Mouse (Mus musculus): ENCODE results near the gene Rbm33.
A peak's percentile ranks its signal among the peaks of the same experiment; 100 is the strongest.

Rbm33 gene

DNA sequence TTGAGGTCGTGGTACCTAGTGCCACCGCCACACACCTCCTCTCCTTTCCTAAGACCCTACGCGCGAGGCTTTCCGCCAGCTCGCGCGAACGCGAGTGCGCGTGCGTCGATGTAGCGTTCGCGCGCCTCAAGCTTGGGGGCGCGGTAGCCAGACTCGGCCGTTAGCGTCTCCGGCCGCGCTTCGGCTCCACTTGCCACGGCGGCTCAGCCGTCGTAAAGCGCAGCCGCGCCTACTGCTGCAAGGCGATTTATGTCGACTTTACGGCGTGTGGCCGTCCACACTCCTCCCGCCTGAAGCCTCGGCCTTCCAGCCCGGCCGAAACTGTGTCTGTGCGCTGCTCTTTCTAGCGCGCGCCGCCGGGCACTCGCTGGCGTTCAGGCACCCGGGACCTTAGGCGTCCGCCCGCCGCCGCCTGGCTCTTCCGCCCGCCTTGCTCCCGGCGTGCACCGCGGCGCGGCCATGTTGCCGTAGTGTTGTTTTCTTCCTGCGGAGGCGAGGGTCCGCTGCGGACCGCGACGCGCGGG, at the start of gene Rbm33:
Rbm33 (plus strand) TSS at position 400 of the 524 bp plus-strand sequence.
- DNase-seq (ENCODE audit: extremely low read depth, low read depth, low spot score) = peak; percentile 16

DNA sequence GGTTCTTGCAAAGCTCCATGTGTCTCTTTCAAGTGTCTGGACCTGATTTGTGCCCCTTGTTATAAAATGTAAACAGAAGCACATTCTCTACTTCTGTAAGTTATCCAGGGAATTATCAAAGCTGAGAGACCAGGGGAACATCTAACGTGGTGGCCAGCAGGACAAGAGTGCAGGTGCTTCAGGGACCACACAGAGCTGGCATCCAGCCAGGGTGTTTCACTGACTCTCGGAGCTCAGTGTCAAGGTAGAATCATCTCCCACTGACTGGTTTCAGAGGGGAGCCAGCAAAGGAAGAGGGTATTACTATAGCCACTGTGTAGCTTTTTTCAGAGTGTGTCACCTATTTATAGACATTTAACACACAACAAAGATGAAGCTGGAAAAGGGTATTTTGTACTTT, 49.3 kb upstream of the Rbm33 start:
- no peak for DNase-seq (ENCODE audit: extremely low read depth, low read depth, low spot score)

DNA sequence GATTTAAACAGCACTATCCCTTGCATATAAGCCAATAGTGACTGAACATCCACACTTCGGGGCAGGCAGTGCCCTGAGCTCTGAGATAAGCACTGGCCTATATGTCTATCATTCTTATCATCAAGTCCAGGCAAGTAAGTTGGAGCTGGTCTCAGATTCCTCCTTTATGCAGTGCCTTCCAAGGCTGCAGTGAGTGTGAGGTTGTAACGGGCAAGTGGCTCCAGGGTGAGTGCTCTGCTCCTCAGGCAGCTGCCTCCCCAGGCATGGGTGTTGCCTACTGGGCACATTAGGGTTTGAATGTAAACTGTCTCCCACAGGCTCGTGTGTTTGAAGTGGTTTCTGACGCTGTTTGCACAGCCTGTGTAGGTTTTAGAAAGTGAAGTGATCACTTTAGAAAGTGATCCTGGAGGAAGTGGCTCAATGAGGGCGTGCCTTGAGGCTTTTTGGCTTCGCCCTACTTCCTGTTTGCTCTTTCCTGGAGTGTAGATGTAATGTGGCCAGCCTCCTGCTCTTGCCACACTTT, 47.4 kb upstream of the Rbm33 start:
- no peak for DNase-seq (ENCODE audit: extremely low read depth, low read depth, low spot score)

DNA sequence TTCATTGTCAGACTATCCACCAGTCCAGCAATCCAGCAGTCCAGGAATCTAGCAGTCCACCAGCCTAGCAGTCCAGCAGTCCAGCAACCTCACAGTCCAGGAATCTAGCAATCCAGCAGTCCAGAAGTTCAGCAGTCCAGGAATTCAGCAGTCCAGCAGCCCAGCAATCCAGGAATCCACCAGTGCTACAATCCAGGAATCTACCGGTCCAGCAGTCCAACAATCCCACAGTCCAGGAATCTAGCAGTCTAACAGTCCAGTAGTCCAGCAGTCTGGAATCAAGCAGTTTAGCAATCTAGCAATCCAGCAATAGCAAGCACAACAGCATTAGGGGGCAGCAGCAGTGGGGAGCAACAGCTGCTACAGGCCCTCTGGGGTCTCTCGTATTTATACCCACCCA, 44.1 kb upstream of the Rbm33 start:
- DNase-seq (ENCODE audit: extremely low read depth, low read depth, low spot score) = no peak

DNA sequence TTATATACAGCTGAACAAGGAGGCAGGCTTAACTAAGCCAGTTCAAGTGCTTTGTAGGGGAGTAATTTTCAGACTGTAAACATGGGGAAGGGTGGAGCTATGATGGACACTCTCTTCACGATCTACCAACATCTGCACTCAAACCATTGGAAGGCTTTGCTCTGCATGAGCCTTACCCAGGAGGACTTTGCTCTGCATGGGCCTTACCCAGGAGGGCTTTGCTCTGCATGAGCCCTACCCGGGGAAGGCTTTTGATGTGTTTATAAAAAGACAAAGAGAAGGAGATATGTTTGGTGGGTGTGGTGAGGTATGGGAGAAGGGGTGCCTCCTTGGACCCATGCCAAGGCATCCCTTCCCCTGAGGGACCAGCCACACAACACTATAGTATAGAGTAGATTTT, 39.6 kb upstream of the Rbm33 start:
- DNase-seq (ENCODE audit: extremely low read depth, low read depth, low spot score) = no peak

DNA sequence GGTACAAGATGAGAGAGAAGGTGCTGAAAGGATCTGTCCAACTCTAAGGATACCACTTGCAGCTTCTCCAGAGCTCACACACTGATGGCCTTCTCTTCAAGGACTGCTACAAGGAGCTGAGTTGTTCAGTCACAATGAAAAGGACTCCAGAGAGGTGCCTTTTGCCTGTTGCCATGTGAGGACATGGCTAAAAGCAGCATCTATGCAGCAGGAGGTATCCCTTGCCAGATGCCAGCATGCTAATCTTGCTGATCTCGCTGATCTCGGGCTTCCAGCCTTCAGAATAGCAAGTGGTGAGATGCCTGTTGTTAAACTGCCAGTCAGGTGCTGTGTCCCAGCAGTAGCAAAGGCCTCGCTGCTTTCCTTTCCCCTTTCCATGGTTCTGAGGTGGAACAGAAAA, 27.8 kb upstream of the Rbm33 start:
- no peak for DNase-seq (ENCODE audit: extremely low read depth, low read depth, low spot score)

DNA sequence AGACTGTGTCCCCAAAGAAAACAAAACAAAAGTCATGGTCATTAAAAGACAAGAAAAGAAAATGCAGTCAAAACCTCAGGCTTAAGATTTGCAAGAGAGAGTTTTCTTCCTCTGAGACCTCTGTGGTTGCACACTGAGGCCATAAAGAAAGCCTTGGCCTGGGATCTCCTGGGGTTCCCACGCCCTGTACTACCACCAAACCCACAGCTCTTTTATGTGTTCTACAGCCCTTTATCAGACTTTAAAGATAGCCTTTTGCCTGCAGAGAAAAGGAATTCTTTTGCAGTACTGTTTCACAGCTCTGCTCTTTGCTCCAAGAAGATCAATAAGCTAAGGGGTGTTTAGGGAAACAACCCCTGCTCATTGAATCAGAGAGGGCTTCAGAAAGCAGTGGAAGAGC, 26.3 kb upstream of the Rbm33 start:
- DNase-seq (ENCODE audit: extremely low read depth, low read depth, low spot score) = no peak

DNA sequence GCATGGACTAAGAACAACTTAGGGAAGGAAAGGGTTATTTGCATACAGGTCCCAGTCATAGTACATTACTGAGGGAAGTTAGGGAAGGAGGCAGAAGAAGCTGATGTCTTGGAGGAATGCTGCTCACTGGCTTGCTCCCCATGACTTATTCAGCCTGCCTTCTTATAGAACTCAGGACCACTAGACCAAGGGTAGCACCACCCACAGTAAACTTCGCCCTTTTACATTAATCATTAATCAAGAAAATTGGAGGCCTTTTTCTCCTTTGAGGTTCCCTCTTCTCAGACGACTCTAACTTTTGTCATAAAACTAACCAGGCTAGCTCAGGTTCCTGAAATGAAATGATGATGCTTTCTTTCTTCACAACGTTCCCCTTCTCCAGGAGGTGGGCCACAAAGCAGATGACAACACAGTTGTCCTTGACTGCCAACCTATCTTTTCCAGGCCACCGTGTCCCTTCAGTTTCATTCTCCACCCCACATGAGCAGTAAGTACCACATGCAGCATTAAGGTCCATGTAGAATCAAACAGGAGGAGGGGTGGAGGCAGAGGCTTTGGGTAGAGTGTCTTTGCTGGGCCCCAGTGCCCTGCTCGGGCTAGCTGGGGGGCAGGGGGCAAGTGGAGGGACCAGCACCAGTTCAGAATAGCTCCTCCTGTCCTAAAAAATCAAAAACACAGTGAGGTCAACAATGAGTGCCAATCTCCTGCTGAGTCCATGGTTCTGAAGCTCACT, 25.6 kb upstream of the Rbm33 start:
- DNase-seq (ENCODE audit: extremely low read depth, low read depth, low spot score) = no peak

DNA sequence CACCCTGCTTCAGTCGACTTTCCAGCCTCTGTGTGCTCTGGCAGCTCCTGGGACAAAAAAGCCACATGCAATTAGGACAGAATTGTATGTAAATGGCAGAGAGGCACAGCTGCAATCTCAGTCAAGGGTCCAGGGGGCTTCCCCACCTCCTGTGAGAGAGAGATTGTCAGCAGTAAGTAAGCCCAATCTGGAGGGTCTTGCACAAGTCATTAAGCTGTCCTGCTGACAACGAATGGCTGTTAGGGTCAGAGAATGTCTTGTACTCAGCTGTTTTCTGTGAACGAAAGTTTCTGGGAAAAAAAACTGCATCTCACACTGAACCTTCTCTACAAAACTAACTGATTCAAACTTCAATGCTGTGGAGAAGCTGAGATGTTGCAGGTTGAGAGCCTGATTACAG, 24.6 kb upstream of the Rbm33 start:
- no peak for DNase-seq (ENCODE audit: extremely low read depth, low read depth, low spot score)

DNA sequence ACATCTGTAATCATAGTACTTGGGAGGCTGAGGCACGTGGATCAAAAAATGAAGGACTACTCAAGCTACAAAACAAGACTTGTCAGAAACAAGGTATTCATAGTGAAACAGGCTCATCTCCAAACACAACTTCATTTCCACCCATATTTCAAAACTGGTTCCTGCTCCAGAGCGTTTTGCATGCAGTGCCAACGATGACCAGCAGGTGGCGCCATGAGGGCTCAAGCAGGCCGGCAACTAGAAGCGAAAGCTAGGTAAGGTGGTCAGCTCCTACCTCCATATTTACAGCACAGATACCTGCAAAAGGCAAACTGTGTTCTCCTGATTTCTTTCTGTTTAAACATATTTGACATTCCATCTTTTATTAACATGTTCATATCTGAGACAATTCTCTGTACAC, 22.9 kb upstream of the Rbm33 start:
- no peak for DNase-seq (ENCODE audit: extremely low read depth, low read depth, low spot score)

DNA sequence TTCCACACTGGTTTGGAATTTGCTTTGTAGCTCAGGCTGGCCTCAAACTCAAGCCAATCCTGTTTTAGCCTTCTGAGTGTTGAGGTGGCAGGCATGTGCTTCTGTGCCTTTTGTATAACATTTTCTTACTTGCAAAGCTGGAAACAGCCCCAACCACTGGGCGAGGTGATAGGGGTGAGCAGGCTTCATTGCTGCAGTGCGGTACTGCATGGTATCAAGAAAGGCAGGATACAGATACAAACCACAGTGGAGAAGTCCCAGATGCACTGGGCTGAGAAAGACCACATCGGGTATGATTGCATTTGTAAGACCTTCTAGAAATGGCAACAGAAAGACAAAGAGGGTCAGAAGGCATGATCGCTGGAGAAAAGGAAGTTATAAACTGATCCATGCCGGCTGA, 18.8 kb upstream of the Rbm33 start:
- DNase-seq (ENCODE audit: extremely low read depth, low read depth, low spot score) = no peak

DNA sequence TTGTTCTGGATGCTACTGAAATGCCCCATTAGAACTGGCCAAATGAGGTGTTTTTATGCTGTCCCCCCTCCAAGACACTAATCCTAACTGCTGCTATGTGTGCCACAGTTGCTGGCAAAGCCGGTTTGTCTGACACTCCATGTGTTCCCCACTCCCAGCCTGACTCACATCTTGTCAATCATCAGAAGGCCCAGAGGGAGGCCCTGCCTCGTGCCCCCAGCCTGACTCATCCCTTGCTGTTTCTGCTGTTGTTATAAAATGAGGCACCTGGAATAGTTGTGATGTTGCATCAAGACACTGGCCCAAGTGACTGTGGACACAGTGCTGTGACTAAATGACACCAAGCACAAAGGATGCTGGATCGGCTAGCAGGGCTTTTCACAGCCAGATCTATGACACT, 18.2 kb upstream of the Rbm33 start:
- DNase-seq (ENCODE audit: extremely low read depth, low read depth, low spot score) = no peak

DNA sequence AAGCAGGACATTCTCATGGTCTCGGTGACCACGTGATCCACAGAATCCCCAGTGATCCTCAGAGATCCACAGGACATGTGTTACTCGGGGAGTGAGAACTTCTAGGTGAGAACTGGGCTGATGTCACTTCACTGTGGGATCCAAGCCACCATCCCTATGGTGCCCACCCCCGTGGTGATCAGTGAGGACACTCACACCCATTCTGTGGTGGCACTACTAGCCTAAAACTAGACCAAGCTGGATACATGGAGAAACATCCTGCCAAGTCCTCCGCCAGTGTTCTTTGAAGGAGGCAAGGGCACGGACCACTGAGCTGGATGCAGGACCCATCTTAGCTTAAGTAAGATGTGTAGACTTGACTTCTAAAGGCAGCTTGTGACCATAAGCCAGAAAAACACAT, 17.6 kb upstream of the Rbm33 start:
- DNase-seq (ENCODE audit: extremely low read depth, low read depth, low spot score) = no peak

DNA sequence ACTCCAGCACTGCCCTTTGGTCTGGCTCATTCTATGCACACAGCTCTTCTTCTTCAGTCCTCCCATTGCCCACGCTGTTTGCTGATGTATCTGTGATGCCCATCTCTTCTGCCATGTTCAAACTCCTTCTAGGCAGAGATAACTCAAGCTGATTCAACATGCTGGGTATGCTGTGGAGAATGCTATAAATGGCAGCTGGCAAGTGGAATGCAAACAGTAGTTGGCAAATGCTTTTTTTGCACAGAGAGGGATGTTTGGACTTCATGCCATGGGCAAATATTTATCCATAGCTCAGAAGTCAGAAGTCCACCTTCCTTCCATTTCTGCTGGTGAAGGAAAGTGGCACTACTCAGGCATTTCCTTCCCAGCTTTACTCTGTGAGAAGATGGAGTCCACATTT, 14.2 kb upstream of the Rbm33 start:
- no peak for DNase-seq (ENCODE audit: extremely low read depth, low read depth, low spot score)

DNA sequence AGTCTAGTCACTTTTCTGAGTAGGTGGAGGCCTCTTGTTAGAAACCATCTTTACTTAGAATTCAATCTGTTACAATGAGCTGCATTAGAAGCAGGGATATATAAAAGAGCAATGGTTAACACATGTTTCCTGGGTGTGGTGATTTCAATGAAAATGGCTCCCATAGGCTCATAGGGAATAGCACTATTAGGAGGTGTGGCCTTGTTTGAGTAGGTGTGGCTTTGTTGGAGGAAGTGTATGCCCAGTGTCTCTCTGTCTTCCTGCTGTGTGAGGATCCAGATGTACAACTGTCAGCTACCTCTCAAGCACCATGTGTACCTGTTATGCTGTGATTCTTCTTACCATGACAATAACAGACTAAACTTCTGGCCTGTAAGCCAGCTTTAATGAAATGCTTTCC, 12.4 kb upstream of the Rbm33 start:
- DNase-seq (ENCODE audit: extremely low read depth, low read depth, low spot score) = no peak

DNA sequence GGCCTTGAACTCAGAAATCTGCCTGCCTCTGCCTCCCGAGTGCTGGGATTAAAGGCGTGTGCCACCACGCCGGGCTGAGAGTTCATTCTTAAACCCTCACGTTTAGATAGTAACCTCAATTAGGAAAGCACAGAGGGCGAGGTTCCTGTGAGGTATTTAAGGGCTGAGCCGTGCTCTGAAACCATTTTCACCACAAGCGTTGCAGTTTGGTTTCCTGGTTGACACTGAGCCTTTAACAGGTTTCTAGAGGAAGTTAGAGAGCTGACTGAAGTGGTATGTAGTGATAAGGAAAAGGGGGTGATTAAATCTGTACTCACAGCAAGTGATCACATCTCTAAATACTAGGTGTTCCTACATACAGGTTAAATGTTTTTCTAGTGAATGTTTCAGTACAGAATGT, 1.4 kb upstream of the Rbm33 start:
- DNase-seq (ENCODE audit: extremely low read depth, low read depth, low spot score) = no peak

DNA sequence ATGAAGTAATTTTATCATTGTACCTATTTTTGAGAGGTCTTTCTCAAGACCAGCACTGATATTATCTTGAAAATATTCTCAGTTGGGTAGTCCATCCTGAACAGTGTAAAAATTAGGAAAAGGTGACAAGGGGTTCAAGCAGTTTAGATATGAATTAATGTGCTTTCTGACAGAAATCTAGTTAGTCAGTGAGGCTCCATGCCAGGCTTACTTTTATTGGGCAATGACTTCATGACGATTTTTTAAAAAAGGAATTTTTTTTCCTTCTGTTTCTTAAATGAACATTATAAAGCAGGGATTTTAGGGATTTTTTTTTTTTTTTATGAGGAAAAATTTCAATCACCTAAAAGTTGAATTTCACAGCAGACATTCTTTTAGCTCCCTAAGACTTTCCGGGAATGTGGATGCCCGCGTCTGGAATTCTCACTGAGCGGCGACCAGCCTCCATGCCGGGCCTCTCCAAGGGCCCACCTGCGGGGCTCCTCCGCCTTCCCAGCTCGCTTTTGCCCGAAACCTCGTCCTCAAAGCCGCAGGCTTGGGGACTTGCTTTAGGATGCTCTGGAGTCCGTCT, 685 bp upstream of the Rbm33 start:
- no peak for DNase-seq (ENCODE audit: extremely low read depth, low read depth, low spot score)

DNA sequence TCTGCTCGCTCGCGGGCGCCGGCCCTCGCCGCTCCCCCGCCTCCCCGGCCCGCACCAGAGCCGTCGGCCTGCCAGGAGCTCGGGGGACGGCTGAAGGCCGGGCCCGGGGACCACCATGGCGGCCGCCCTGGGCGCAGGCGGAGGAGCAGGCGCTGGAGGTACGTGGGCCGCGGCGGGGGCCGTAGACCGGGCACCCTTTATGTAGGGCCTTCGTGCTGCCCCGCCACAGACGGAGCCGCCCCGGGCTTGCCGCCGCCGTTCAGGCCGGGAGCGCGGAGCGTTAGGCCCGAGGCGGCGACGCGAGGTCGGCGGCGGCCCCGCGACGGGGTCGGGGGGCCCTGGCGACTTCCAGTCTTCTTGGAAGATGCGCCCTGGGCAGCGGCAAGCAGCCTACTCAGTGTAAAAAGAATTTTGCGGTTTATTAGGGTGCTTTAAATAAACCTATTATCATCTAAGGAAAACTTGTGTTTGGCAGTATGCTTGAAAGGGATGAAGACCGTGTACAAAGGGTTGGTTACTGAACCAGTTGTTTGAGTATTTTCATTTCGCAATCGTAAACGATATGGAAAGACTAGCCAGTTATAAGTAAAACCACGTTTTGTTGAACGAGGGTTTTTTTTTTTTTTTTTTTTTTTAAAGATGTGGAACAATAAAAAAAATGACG, 464 bp downstream of the Rbm33 start:
- no peak for DNase-seq (ENCODE audit: extremely low read depth, low read depth, low spot score)

DNA sequence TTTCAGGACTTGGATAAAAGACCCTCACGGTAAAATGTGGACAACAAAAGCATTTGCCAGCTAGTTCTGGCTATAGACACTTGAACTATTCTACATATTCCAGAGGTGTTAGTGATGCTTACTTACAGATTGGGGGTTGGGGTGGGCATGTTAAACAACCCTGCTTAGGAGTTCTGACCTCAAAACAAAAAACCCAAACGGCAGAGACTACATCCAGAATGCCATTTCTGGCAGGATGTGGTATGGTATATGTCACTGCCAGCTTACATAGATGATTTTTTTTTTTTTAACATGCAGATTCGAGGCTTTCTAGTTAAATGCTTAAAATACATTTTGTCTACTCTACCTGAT, 971 bp downstream of the Rbm33 start:
- DNase-seq (ENCODE audit: extremely low read depth, low read depth, low spot score) = no peak

DNA sequence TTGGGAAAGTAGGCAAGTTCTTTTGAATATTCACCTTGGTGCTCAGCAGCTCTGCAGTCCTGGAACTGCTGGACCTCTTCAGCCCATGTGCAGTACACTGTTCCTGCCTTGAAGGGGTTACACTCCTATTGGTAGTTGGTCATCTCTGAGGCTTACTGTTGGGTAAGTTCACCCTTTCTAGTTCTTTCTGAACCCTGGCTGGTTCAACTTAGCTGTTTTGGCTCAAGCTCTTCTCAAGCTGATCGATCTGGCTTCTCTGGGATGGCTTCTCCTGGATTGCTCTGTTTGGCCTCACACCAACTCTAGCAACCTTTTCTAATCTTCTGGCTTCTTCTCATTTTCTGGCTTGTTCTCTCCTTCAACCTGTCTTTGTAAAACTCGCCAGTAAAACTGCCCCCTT, 1.8 kb downstream of the Rbm33 start:
- DNase-seq (ENCODE audit: extremely low read depth, low read depth, low spot score) = no peak

DNA sequence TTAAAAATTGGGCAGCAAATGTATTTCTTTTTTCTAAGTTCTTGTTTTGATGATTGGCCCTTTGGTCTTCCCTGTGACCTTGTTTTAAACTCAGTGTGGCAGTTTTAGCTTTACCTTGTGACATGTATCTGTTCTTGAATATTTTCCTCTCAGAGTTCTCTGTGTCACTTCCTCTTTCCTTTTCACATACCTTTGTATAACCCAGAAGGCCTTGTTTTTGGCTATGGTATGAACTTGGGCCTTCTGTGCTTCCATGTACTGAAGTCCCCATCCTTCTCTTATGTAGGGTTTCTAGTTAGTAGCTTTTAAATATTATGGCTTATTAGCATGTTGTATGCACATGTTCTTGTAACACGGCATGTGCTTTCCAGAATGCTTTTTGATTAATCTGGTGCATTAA, 4.8 kb downstream of the Rbm33 start:
- DNase-seq (ENCODE audit: extremely low read depth, low read depth, low spot score) = no peak

DNA sequence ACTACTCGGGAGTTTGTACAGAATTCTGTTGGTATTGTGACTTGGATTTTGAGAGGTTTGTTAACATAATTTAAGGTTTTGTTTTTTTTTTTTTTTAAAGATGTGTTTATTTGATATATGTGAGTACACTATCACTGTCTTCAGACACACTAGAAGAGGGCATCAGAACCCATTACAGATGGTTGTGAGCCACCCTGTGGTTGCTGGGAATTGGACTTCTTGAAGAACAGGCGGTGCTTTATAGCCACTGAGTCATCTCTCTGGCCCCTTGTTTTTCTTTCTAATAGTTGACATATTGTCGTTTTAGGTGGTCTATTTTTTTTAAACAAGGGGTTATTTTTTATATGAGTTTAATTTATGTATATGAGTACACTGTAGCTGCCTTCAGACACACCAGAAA, 5.3 kb downstream of the Rbm33 start:
- no peak for DNase-seq (ENCODE audit: extremely low read depth, low read depth, low spot score)
